Mouse (Mus musculus) liver, adult 2 months (tissue): ENCODE measurements at regions not wholly inside any gene's neighbourhood (a gene's known extent, or its start where the extent isn't known, plus 50 kb on each side); places are given as distances from the start of the nearest gene placed in this dataset.

Experiments used
- CTCF ChIP-seq: fragments of 200-500 bp; IDR thresholded peaks from 2 replicates; pipeline ENCODE4 v1.5.1; 2011; ENCODE audit warnings: low read depth, low read length, control low read depth
- POLR2A ChIP-seq: fragments of 200-500 bp; IDR thresholded peaks from 2 replicates; pipeline ENCODE4 v1.6.1; 2011; ENCODE audit warnings: low read length, control low read depth; ENCODE audit not compliant: insufficient read depth; ENCODE audit errors: extremely low read depth

GRCm38 (mm10) chr14:25180126-25180525, 278.9 kb upstream of the Zmiz1 start:
- TF ChIP-seq CTCF (no peak), POLR2A (no peak)
